Mouse (Mus musculus) heart, adult 11 months (tissue): Measurements from ENCODE around the gene Cib1.
A peak's percentile ranks its signal among the peaks of the same experiment; 100 is the strongest.

Source experiments
- DNase-seq: peaks from one replicate; pipeline ENCODE4 v3.0.0; 2022

Gene Cib1

GRCm38 (mm10) chr7:80231971-80232488, 583 bp downstream of the Cib1 start:
- no peak for DNase-seq

DNA sequence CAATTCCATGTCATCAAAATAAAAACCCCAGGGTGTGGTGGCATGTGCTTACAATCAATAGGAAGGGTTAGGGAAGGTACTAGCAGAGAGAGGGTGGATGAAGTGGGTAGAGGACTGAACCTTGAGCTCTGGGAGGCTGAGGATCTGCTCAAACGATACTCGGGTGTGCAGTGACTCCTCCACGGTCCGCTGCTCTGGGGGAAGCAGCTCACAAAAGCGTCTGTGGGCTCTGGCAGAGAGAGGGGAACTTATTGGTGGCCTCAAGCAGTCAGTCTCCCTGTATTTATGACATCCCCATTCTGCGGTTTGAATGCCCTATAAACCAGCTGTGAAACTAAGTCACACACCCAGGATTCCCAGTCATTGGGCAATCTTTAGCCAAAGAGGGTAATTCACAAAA, 2.4 kb downstream of the Cib1 start:
- DNase-seq: peak; percentile 88

GRCm38 (mm10) chr7:80227065-80227464, 5.5 kb downstream of the Cib1 start:
- no peak for DNase-seq

DNA sequence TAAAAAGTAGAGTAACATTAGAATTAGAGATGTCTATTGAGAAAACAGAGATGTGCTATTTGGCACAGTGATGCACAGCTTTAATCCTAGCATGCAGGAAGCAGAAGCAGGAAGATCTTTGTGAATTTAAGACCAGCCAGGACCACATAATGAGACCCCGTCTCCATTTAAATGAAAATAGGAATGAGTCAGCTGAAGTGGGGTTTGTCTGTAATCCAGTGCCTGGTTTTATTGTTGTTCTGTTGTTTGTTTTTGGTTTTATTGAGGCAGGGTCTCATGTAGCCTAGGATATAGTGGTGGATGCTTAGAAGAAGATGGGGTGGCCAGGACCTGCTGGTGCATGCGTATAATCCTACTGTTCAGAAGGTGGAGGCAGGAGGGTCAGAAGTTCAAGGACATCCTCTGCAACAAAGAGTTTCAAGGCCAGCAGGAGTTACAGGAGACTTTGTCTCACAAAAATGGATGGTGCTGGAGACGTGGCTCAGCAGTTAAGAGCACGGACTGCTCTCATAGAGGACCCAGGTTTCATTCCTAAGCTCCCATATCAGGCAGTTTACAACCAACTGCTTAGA, 11.3 kb downstream of the Cib1 start:
- no peak for DNase-seq

DNA sequence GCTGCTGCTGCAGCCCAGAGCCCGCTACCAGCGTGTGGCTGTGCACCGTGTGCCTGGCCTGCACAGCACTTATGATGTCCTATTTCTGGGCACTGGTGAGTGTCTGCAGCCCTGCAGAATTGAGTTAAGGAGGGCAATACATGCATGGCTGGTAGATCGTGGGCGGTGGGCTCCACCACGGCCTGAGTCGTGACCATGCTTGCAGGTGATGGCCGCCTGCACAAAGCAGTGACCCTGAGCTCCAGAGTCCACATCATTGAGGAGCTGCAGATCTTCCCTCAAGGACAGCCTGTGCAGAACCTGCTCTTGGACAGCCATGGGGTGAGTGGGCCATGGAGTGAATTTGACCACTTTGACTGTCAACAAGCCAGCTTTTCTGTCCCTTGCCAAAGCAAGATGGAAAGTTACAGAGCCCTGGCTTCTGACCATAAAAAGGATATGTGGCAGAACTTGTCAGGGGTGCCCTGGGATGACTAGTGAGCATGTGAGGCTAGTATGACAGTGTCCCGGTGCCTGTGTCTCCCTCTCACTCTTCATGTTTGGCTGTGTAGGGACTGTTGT, 12.3 kb downstream of the Cib1 start:
- DNase-seq: peak; percentile 87

- DNase-seq: no peak
These were observed 13.9 kb downstream of the Cib1 start for GRCm38 (mm10) chr7:80218666-80219065.

DNA sequence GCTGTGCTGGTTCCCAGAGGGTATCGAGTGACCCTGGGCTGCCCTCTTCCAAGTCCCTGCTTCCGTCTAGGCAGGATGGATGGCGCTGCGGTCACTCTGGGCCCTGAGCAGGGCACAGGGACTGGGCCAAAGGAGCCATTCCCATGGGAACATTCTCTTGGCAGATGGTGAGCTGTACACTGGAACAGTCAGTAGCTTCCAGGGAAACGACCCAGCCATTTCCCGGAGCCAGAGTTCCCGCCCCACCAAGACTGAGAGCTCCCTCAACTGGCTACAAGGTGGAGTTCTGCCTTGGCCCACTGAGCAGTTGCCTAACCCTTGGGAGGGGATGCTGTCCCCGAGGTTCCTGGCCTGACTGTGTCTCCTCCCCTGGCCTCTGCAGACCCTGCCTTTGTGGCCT, 16.0 kb downstream of the Cib1 start:
- DNase-seq: peak; percentile 98

- peak; percentile 96 for DNase-seq
These were observed 17.2 kb downstream of the Cib1 start for GRCm38 (mm10) chr7:80215398-80215797.

- DNase-seq: no peak
These were observed 18.2 kb downstream of the Cib1 start for GRCm38 (mm10) chr7:80214459-80214858.

- DNase-seq: peak; percentile 88
These were observed 19.0 kb downstream of the Cib1 start for GRCm38 (mm10) chr7:80213604-80214003.

DNA sequence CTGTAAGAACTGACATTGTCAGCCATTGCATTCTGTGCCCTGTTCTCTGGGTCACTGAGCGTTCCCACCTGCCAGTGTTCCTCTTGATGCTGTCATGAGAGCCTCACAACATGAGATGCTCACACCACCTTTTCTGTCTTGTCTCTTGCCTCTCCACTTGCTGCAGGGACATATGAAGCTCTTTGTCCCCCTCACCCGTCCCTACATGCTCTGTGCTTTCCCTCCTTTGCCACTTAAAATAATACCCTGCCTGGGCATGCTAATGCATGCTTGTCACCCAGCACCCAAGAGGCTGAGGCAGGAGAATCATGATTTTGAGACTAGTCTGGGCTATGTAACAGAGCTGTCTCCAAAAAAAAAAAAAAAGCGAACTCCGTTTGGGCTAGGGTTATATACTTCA, 21.6 kb downstream of the Cib1 start:
- no peak for DNase-seq

DNA sequence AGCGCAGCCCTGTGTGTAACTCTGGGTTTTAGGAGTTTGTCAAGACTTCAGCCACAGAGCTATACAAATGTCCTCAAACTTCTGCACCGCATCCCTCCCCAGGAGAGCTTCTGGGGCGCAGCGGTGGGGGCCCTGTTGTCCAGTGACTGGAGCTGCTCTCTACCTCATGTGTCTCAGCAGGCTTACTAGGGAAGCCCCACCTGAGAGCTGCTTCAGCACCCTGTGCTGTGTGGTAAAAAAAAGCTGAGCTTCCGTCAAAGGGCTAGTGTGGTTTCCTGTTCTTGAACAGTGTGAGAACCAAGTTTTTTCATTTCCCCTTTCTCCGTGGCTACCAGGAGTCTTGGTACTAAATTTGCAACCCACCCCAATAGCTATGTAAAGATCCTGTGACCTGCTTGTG, 22.9 kb downstream of the Cib1 start:
- peak; percentile 97 for DNase-seq

DNA sequence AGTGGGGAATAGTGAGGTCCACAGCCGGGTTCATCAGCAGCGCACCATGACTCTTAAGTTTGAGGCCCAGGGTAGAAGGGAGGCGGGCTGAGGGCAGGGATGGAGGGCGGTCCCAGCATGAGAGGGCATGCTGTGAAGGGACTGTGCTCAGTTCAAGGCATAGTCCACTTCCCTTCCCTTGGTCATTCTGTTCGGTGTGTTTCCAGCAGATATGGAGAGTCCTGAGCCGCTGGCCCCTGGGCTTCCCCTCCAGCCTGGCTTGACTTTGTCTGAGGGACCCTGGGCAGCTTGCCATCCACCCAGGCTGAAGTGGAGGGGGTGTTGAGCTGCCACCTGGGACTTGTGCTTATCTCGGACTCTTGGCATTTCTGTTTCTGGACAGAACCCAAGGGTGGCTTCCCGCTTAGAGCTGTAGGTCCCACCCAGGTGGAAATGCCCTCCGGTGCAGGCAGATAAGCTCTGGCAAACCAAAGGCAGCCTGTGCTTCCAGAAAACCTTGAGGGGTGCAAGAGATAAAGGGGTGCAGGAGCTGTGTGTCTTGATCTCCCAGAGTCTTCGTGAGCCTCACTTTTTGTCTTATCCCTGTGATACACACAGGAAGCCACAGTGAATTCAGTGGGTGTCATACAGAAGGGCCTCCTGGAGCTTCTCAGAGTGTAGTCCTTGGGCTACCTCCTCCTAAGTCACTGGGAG, 23.7 kb downstream of the Cib1 start:
- peak; percentile 95 for DNase-seq

GRCm38 (mm10) chr7:80208026-80208642, 24.5 kb downstream of the Cib1 start:
- no peak for DNase-seq

DNA sequence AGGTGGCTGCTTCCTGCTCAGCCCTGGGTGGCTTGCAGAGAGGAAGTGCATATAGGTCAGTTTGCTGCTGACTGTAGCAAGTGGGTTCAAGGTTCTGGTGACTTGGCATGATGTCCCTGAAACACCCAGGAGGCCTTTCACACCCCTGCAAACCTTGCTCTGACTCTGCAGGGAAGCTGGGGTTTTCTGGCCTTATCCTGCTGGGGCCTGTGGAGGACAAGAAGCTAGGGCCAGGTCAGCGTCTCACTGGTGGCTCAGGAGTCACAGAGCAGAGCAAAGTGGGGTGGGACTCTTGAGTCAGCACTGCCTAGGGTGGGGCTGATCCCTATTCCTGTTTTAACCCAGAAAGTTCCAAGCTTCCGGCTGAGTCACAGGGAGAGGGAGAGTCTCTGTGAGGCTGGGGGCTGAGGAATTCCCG, 25.3 kb downstream of the Cib1 start:
- no peak for DNase-seq

- DNase-seq: peak; percentile 83
These were observed 26.7 kb downstream of the Cib1 start for GRCm38 (mm10) chr7:80205705-80206589.

DNA sequence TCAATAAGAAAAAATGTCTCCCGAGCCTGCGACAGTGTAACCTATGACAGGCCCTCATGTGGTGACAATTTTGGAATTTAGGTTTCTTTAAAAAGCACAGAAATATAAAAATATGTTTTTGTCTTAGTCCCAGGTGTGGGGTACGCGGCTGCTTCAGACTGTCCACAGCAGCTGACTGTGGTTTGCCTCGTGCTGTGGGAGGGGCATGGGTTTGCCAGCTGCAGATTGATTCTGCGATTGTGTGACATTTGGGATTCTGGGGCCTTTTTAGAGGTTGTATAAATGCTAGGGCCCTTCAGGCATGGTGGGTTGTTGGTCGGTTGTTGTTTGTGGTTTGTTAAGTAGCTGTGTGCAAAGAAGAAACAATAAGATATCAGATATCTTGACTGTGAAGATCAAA, 27.7 kb downstream of the Cib1 start:
- peak; percentile 78 for DNase-seq

GRCm38 (mm10) chr7:80204362-80204761, 28.3 kb downstream of the Cib1 start:
- peak; percentile 85 for DNase-seq

DNA sequence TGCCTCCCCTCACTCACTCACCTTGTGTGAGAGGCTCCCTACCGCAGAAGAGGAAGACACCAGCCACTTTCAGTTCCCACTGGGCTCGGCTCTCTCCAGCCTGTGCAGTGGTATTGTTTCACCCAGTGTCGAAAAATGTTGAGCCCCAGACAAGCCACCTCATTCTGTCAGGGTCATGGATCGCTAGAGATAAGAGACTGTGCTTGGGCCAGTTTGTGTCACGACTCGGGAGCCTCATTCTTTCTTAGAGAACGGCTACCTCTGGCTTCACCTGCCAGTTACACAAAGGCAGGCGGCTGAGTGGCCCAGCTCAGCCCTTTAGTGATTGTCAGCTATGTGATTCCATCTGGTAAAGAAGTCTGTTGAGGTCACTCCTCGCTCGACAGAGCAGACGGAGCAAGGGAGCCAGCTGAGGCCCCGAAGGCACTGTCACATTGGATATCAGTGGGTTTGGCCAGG, 28.9 kb downstream of the Cib1 start:
- DNase-seq: peak; percentile 93

- DNase-seq: peak; percentile 81
These were observed 29.7 kb downstream of the Cib1 start for GRCm38 (mm10) chr7:80202961-80203360.

GRCm38 (mm10) chr7:80201888-80202540, 30.6 kb downstream of the Cib1 start:
- peak; percentile 90 for DNase-seq

DNA sequence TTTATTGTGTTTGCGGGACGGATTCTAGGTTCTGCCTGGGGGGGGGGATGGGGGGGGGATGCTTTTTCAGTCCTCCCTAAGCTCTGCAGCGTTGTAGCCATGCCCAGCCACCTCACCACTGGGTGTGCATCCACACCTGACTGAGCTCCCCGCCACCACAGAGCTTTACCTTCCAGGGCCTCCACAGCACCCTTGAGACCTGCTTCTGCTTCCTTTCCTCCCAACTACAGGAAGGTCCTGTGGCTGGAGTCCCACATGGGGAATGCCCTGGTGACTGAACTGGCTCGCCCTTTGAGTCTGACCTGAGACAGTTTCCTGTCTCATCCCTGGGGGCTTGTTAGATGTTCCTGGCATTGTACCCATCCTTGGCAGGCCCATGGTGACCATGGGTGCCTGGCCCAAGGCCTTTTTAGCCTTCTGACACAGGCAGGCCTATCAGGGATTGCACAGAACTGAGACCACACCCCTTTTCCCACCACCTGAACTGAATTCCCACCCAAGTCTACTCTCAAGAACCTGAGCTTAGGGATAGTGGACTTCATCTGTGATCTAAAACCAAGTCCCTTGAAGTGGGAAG, 31.6 kb downstream of the Cib1 start:
- DNase-seq: peak; percentile 94
